Mouse (Mus musculus): ENCODE measurements around the gene Vegfd.

Gene Vegfd

DNA sequence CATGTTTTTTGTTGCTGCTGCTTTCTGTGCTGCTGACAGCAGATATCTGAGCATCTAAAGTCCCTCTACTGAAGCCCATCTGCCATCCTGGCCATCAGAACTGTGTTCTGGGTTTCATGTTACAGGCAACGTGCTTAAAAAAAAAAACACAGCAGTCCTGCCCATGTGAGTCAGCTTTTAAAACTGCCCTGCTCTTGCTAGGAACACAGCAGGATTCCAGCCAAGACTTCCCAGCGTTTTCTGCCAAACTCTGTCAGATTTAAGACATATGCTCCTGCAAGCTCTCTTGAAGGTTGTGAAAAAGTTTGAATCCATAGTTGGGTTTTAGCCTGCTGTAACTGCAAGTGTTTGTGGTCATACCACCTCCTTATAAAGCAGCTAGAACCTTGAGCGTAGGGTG, at the start of gene Vegfd:
Vegfd (plus strand) TSS at position 298 of the 400 bp plus-strand sequence.
- DNase-seq, result no peak

- no peak for DNase-seq
Observed at GRCm38 (mm10) chrX:164323391-164323913, 49.7 kb upstream of the Vegfd start.

- DNase-seq, result no peak
Observed at GRCm38 (mm10) chrX:164330351-164330750, 42.8 kb upstream of the Vegfd start.

GRCm38 (mm10) chrX:164330766-164331165, 42.4 kb upstream of the Vegfd start:
- no peak for DNase-seq

DNA sequence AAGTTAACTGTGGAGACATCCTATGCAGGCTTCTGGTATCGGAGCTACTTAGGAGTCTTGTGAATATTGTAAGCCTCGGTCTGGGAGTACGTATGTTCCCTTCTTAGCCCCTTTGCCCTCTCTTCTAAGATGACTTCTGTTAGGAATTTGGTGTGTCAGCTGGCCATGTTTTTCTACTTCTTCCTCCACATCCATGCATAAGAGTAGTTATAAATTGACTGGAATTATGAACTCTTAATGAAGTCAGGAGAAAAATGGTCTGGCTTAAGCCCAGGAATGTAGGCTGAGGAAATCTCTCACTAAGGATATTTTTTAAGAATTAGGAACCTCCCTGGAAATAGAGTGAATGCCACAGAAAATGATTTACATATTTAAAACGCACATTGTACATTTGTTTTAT, 34.6 kb upstream of the Vegfd start:
- no peak for DNase-seq

GRCm38 (mm10) chrX:164345359-164345938, 27.7 kb upstream of the Vegfd start:
- no peak for DNase-seq

DNA sequence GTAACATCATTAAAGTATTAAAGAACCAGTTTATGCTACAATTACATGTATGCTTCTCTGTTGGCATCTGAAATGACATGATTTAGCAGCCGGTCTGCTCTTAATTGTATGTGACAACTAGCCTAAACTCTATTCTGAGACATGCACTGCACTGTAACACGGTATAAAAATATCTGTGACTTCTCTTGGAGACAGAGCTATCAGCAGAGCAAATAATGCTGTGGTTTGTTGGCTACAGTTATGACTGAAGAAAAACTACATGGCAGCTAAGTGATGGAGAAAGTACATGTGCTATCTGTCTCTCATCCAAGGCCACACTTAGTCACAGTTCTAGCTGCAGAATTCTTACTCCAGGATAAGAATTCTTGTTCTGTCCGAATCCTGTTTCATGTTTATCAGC, 24.2 kb upstream of the Vegfd start:
- DNase-seq, result no peak

GRCm38 (mm10) chrX:164365153-164365865, 7.9 kb upstream of the Vegfd start:
- DNase-seq, result no peak

- DNase-seq, result no peak
Observed at GRCm38 (mm10) chrX:164370576-164370975, 2.6 kb upstream of the Vegfd start.

- no peak for DNase-seq
Observed at GRCm38 (mm10) chrX:164374586-164374985, 1.4 kb downstream of the Vegfd start.

- DNase-seq, result no peak
Observed at GRCm38 (mm10) chrX:164379721-164380120, 6.5 kb downstream of the Vegfd start.

- peak; percentile 80 to 87 for DNase-seq
Observed at GRCm38 (mm10) chrX:164381618-164382408, 8.6 kb downstream of the Vegfd start.

DNA sequence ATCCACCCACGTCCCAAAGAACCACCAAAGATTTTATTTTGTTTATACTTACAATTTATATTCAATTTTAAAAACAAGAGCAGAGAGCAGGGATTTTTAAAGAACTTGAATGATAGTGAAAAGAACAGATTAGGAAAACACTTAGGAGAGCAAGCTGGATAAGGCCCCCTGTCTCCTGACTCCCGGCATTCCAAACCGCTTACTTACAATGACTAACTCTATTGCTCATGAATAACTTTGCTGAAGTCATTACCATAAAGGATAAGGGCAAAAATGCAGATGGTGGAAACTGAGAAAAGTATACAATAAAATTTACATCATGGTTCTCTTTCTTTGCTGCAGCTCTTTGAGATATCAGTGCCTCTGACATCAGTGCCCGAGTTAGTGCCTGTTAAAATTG, 20.9 kb downstream of the Vegfd start:
- no peak for DNase-seq

DNA sequence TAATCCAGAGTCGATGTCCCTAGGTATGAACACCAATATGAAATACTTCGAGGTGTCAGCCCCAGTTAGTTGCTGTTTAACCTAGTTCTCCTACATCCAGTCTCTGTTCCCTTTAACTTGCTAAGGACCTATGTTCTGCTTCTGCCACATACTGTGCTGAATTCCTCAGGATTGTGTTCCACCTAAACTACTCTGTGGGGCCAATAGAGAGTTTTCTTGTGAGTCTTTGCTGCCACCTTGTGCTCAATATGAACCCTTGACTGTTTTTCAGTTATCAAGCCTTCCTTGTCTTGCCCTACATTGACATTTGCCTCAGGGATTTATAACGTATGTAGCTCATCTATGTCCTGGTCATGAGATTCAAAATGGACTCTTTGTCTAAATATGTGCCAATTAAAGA, 25.3 kb downstream of the Vegfd start:
- DNase-seq, result no peak

- DNase-seq, result no peak
Observed at GRCm38 (mm10) chrX:164405080-164405649, 32.0 kb downstream of the Vegfd start.

DNA sequence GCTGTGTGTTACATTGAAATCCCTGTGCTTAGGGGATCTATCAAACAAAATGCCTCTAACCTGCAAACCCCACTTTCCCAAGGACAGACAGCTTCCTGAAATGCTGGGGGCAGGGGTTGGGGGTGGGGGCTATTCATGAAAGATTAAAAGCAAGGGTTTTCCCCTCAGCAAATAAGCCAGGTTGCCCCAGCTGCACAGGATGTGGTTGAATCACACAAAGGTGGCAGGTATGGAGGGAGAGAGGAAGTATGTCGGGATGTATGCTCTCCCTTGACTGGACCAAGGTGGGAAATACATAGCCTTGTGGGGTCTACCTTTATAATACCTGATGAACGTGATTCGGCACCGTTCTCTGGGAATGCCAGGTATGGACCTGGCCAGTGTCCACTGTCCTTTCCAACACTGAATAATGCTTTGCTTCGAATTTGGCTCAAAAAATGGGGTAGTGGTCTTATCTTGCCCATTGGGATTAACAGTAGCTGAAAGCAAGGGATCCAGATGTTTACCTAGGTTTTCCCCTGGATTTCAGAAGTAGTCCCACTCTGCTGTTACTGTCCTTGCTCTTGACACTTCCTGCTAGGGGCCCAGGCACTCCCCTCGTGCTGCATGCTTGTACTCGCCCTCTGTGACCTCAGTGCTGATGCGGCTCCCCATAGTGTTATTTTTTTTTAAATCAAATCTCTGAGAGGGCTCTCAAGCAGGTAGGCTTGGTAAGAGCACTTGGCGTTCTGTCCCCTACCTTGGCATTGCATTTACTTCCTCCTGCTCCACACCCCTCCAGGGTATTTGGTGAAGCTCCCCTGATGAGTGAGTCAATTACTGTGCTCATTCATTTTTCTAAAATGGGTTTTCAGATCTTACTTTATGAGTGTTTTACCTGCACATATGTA, 33.2 kb downstream of the Vegfd start:
- DNase-seq, result peak; percentile 23 to 46

DNA sequence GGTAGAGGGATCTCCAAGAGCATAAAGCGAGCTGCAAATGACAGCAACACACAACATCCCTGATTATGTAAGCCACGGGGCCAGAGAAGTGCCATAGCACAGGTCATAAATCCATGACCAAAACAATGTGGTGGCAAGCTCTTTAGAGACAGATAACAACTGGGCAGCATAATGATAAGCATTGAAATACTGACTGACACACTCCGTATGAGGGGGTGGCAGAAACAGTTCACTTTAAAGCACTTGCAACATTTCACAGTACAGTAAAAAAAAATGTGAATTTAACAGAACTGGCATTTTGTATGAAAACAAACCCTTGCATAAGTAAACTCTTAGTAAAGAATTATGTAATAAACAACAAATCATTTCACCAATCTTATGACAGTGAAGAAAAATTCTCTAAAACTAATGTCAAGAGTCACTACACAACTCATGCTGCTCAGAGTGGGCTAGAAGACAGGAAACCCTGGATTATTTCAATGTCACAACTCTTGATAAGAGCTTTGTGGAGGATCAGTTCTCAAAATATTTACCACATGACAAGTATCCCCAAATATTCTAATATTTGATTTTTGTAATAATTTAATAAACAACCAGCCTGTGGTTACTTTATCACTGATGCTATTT, 35.2 kb downstream of the Vegfd start:
- DNase-seq, result no peak

DNA sequence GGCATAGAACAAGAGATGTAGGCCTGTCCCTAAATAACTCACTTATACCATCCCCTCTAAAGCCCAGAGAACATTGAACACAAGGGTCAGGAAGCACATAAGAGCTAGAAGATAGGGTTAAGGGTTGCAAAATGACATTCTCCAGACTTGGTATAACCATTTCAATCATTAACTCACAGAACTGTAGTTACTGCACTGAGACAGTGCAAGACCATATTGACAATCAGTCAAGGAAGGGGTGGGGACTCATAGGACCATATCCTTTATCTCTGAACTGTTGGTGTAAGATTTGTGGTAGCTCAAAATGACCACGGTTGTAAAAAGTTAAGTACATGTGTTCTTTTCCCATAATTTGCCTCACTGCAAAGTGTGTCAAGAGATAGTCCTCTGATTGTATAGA, 37.4 kb downstream of the Vegfd start:
- DNase-seq, result no peak

GRCm38 (mm10) chrX:164416803-164417202, 43.6 kb downstream of the Vegfd start:
- DNase-seq, result no peak

GRCm38 (mm10) chrX:164418008-164418407, 44.8 kb downstream of the Vegfd start:
- DNase-seq, result no peak

- DNase-seq, result peak; percentile 86 to 90
Observed at GRCm38 (mm10) chrX:164419471-164419939, 46.3 kb downstream of the Vegfd start, which contains the start of gene Piga. Gene Piga (plus strand): TSS chrX:164419787.
